Mouse (Mus musculus) stomach, postnatal 0 days (tissue): Measurements from ENCODE around the gene Dop1b. TPM values are rescaled to one million over a fixed set of nuclear protein-coding genes. Genes with fewer than 3 reads are reported as not detected.
A peak's percentile ranks its signal among the peaks of the same experiment; 100 is the strongest.

Experiments
- ATAC-seq: fragments of 200-750 bp; cut with Nextera tagmentation; 2 replicates; pipeline ENCODE4 v1.8.0; 2017; ENCODE audit not compliant: low FRiP score, low TSS enrichment
- DNase-seq: peaks from one replicate; pipeline ENCODE4 v3.0.0-alpha.2; 2016; ENCODE audit warnings: low spot score
- H3K27ac ChIP-seq: fragments of 300-500 bp; sonication (generic); replicated peaks from 2 replicates; pipeline ENCODE4 v1.5.1; 2014; ENCODE audit warnings: mild to moderate bottlenecking, control low read depth
- H3K27me3 ChIP-seq: fragments of 300-500 bp; sonication (generic); 2 replicates; pipeline ENCODE4 v1.6.1; 2014; ENCODE audit warnings: low read length; ENCODE audit not compliant: control insufficient read depth, insufficient read depth
- H3K36me3 ChIP-seq: fragments of 300-500 bp; sonication (generic); 2 replicates; pipeline ENCODE4 v1.6.1; 2014; ENCODE audit warnings: low read length, mixed read lengths; ENCODE audit not compliant: control insufficient read depth, insufficient read depth
- H3K4me1 ChIP-seq: fragments of 300-500 bp; sonication (generic); replicated peaks from 2 replicates; pipeline ENCODE4 v1.6.1; 2014; ENCODE audit warnings: antibody characterized with exemption; ENCODE audit not compliant: control insufficient read depth, insufficient read depth
- H3K4me2 ChIP-seq: fragments of 300-500 bp; sonication (generic); replicated peaks from 2 replicates; pipeline ENCODE4 v1.6.1; 2014; ENCODE audit warnings: low read depth, mild to moderate bottlenecking, control low read depth, moderate library complexity
- H3K4me3 ChIP-seq: fragments of 300-500 bp; sonication (generic); 2 replicates; pipeline ENCODE4 v1.5.1; 2014; ENCODE audit warnings: low read depth, low read length, control low read depth
- H3K9ac ChIP-seq: fragments of 300-500 bp; sonication (generic); 2 replicates; pipeline ENCODE4 v1.6.1; 2014; ENCODE audit warnings: mild to moderate bottlenecking, low read length, control low read depth, mixed read lengths
- H3K9me3 ChIP-seq: fragments of 300-500 bp; sonication (generic); 2 replicates; pipeline ENCODE4 v1.6.1; 2016; ENCODE audit warnings: low read length; ENCODE audit not compliant: control insufficient read depth
- CTCF ChIP-seq: IDR thresholded peaks from 2 replicates; pipeline ENCODE4 v1.5.1; 2016; ENCODE audit warnings: antibody characterized with exemption, low read depth, mild to moderate bottlenecking, moderate library complexity
- EP300 ChIP-seq: optimal IDR thresholded peaks from 2 replicates; pipeline ENCODE3; 2016; ENCODE audit warnings: antibody characterized with exemption
- WGBS: fragments of 180-500 bp; shearing (Covaris S2); extraction: QIAGEN DNeasy Blood & Tissue Kit; methylation state at CpG from one replicate; pipeline ENCODE4 v1.1.7; 2014; 5-methylcytosine and 5-hydroxymethylcytosine counted together
- polyA plus RNA-seq: library from polyadenylated mRNA; unstranded; fragments of >200 nt; fragmentation: Nextera tagmentation; extraction: Ambion mirVana; gene quantifications from 2 replicates; pipeline ENCODE4 v1.2.1, GENCODE M21; 2015

Dop1b gene
- polyA plus RNA-seq, 1 experiment from 2014 or later = 20.9 TPM

- ATAC-seq = no peak
These were observed 4.1 kb downstream of the Dop1b start for GRCm38 (mm10) chr16:93715826-93716225.

GRCm38 (mm10) chr16:93717299-93717703 lies 5.6 kb downstream of the Dop1b start:
- 27% methylated on average over 5 of the region's 5 CpGs for WGBS
- Histone ChIP-seq H3K27me3 (no peaks in the 10 kb centered on the region), H3K4me2 (peak overlapping the region; percentile 33; the same call in 1 of the 2 replicates), H3K36me3 (no peaks in the 10 kb centered on the region), H3K4me3 (no peak overlapping the region), H3K9me3 (no peaks in the 10 kb centered on the region), H3K4me1 (peaks cover 3% of the 10 kb centered on the region; the same call in 1 of the 2 replicates), H3K9ac (no peak overlapping the region), H3K27ac (peak overlapping the region; percentile 45)
- DNase-seq (peak; percentile 82), ATAC-seq (peak; percentile 38)
- no peak for TF ChIP-seq EP300
- TF ChIP-seq CTCF = no peak

More at GRCm38 (mm10) chr16:93715826-93716225, 4.1 kb downstream of the Dop1b start:
- Histone ChIP-seq H3K27ac (no peak overlapping the region), H3K4me1 (peaks cover 3% of the 10 kb centered on the region; the same call in 1 of the 2 replicates), H3K9me3 (no peaks in the 10 kb centered on the region), H3K4me2 (peak overlapping the region; percentile 33), H3K4me3 (peak overlapping the region; percentile 10; the same call in 1 of the 2 replicates), H3K9ac (no peak overlapping the region; the same call in 1 of the 2 replicates), H3K27me3 (no peaks in the 10 kb centered on the region), H3K36me3 (no peaks in the 10 kb centered on the region)
- 56% methylated on average over 6 of the region's 6 CpGs for WGBS
- TF ChIP-seq EP300 (no peak), CTCF (no peak)
- peak; percentile 62 for DNase-seq

GRCm38 (mm10) chr16:93721771-93722170 lies 10.1 kb downstream of the Dop1b start:
- H3K27me3 ChIP-seq = no peaks in the 10 kb centered on the region
- no peak overlapping the region for H3K9ac ChIP-seq
- peaks cover 3% of the 10 kb centered on the region; the same call in 1 of the 2 replicates for H3K4me1 ChIP-seq
- no peak overlapping the region for H3K27ac ChIP-seq
- DNase-seq (no peak), ATAC-seq (no peak)
- WGBS = 81% methylated on average over 5 of the region's 5 CpGs
- TF ChIP-seq CTCF = no peak
- no peak for TF ChIP-seq EP300
- no peaks in the 10 kb centered on the region for H3K36me3 ChIP-seq
- H3K4me3 ChIP-seq = no peak overlapping the region
- no peak overlapping the region for H3K4me2 ChIP-seq
- H3K9me3 ChIP-seq = no peaks in the 10 kb centered on the region

- Histone ChIP-seq H3K9ac (no peak overlapping the region), H3K27ac (no peak overlapping the region), H3K36me3 (no peaks in the 10 kb centered on the region), H3K4me1 (0 out of 2 replicates have a peak, but pooled peaks cover 1% of the 10 kb centered on the region), H3K4me3 (no peak overlapping the region), H3K4me2 (no peak overlapping the region), H3K9me3 (no peaks in the 10 kb centered on the region), H3K27me3 (no peaks in the 10 kb centered on the region)
- TF ChIP-seq CTCF = no peak
- ATAC-seq (no peak), DNase-seq (no peak)
- 61% methylated on average over 2 of the region's 2 CpGs for WGBS
These were observed 10.8 kb downstream of the Dop1b start for GRCm38 (mm10) chr16:93722476-93722875.

GRCm38 (mm10) chr16:93725417-93726144 lies 13.9 kb downstream of the Dop1b start:
- H3K36me3 ChIP-seq = 0 out of 2 replicates have a peak, but pooled peaks cover 3% of the 10 kb centered on the region
- 55% methylated on average over 8 of the region's 8 CpGs for WGBS
- no peak overlapping the region for H3K27ac ChIP-seq
- H3K9ac ChIP-seq = no peak overlapping the region
- ATAC-seq (peak; percentile 56), DNase-seq (peak; percentile 71)
- no peaks in the 10 kb centered on the region for H3K4me1 ChIP-seq
- no peak overlapping the region for H3K4me3 ChIP-seq
- no peak overlapping the region for H3K4me2 ChIP-seq
- H3K9me3 ChIP-seq = no peaks in the 10 kb centered on the region
- TF ChIP-seq EP300 (no peak), CTCF (no peak)
- no peaks in the 10 kb centered on the region for H3K27me3 ChIP-seq

- H3K9ac ChIP-seq = no peak overlapping the region
- H3K4me1 ChIP-seq = no peaks in the 10 kb centered on the region
- 0 out of 2 replicates have a peak, but pooled peaks cover 3% of the 10 kb centered on the region for H3K36me3 ChIP-seq
- TF ChIP-seq CTCF (no peak), EP300 (no peak)
- no peak overlapping the region for H3K4me2 ChIP-seq
- no peak for DNase-seq
- H3K4me3 ChIP-seq = no peak overlapping the region
- H3K27ac ChIP-seq = no peak overlapping the region
- H3K27me3 ChIP-seq = no peaks in the 10 kb centered on the region
- WGBS = 64% methylated on average over 4 of the region's 4 CpGs
- no peaks in the 10 kb centered on the region for H3K9me3 ChIP-seq
- peak; percentile 53 for ATAC-seq
These were observed 14.5 kb downstream of the Dop1b start for GRCm38 (mm10) chr16:93726186-93726585.
